Mouse (Mus musculus) embryonic fibroblast, embryonic 13.5 days (primary cell): Measurements from ENCODE around the gene Rps6ka5. TPM values are rescaled to one million over a fixed set of nuclear protein-coding genes. Genes with fewer than 3 reads are reported as not detected.

Experiments used
- H3K27ac ChIP-seq: 2 replicates; pipeline ENCODE4 v1.5.1; 2012; ENCODE audit warnings: low read length, control low read depth, inconsistent platforms; ENCODE audit not compliant: insufficient read depth
- H3K4me1 ChIP-seq: 2 replicates; pipeline ENCODE4 v1.6.1; 2011; ENCODE audit warnings: low read length; ENCODE audit not compliant: control insufficient read depth, insufficient read depth
- H3K4me3 ChIP-seq: 2 replicates; pipeline ENCODE4 v1.5.1; 2011; ENCODE audit warnings: mild to moderate bottlenecking, control low read depth, low read length; ENCODE audit not compliant: insufficient read depth
- CTCF ChIP-seq: IDR thresholded peaks from 2 replicates; pipeline ENCODE4 v1.5.1; 2011; ENCODE audit warnings: mild to moderate bottlenecking, control low read depth, low read length, moderate library complexity, borderline replicate concordance; ENCODE audit not compliant: insufficient read depth
- POLR2A ChIP-seq: IDR thresholded peaks from 2 replicates; pipeline ENCODE4 v1.6.1; 2011; ENCODE audit warnings: low read depth, mild to moderate bottlenecking, control low read depth, low read length, moderate library complexity
- polyA plus RNA-seq: library from polyadenylated mRNA; stranded (reverse); fragments of >200 nt; gene quantifications from 2 replicates; pipeline ENCODE4 v1.2.4, GENCODE M21; 2011; ENCODE audit warnings: low read depth; ENCODE audit not compliant: missing spikeins, insufficient read length

The Rps6ka5 gene
- polyA plus RNA-seq, 1 experiment = 4.7 TPM

GRCm38 (mm10) chr12:100705057-100705722, 21.6 kb downstream of the Rps6ka5 start:
- no peak for TF ChIP-seq CTCF
- TF ChIP-seq POLR2A = no peak
- Histone ChIP-seq H3K27ac (no peak overlapping the region), H3K4me3 (no peak overlapping the region), H3K4me1 (peaks cover 3% of the 10 kb centered on the region; the same call in 1 of the 2 replicates)

DNA sequence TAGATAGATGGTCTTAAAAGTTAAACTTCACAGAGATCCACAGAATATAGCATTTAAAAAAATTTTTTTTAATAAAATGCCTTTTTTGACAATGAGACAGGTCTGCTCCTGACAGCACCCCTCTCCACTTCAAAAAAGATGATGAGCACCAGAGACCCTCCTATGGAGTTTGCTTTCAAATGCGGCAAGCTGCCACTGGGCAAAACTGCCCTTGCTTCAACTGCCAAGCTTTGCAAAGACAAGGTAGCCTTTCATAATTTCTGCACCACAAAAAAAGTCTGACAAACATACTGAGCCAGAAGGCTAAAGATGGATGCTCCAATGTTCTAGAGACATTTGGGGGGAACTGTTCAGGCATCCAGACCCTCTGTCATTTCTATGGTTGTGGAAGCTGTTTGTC, 28.8 kb downstream of the Rps6ka5 start:
- no peak overlapping the region for H3K4me3 ChIP-seq
- no peaks in the 10 kb centered on the region for H3K4me1 ChIP-seq
- no peak overlapping the region for H3K27ac ChIP-seq
- no peak for TF ChIP-seq CTCF
- no peak for TF ChIP-seq POLR2A

GRCm38 (mm10) chr12:100696621-100697020, 30.2 kb downstream of the Rps6ka5 start:
- TF ChIP-seq POLR2A (no peak), CTCF (no peak)
- Histone ChIP-seq H3K4me1 (no peaks in the 10 kb centered on the region), H3K27ac (no peak overlapping the region), H3K4me3 (no peak overlapping the region)

DNA sequence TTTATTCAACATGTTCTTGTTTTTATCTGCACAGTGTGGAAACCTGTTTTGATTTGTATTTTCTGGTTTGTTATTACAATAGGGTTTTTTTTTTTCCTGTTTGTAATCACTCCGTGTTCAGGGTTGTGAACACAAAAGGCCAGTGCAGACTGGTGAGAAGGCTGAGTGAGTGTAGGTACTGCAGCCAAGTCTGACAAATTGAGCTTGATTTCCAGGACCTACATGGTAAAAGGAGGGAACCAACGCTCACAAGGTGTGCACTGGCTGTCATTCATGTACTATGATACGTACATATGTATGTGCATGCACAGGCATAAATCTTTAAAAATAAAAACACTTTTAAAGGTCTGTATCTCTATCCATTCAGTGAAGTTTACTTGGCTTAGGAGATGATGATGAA, 31.5 kb downstream of the Rps6ka5 start:
- H3K4me1 ChIP-seq = no peaks in the 10 kb centered on the region
- no peak overlapping the region for H3K27ac ChIP-seq
- TF ChIP-seq CTCF = no peak
- no peak for TF ChIP-seq POLR2A
- no peak overlapping the region for H3K4me3 ChIP-seq

GRCm38 (mm10) chr12:100692208-100692607, 34.6 kb downstream of the Rps6ka5 start:
- Histone ChIP-seq H3K27ac (no peak overlapping the region), H3K4me1 (no peaks in the 10 kb centered on the region), H3K4me3 (no peak overlapping the region)
- TF ChIP-seq POLR2A (no peak), CTCF (no peak)

DNA sequence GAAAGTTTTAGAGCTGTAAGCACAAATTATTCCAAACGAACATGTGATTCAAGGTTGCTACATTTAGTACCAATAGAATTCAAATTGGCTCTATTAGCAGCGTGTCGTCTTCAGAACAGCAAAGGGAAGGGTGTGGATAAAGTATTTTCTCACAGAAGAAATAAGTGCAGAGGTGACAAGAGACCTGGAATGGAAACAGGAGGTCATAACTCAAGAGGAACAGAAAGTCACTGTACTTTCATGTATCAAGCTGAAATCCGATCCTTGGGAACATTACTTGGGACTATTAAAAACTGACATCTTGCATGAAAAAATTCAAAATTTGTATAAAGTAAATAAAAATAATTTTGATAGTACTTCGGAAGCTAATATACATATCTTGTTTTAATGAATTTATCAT, 36.3 kb downstream of the Rps6ka5 start:
- Histone ChIP-seq H3K4me3 (no peak overlapping the region), H3K4me1 (no peaks in the 10 kb centered on the region), H3K27ac (no peak overlapping the region)
- TF ChIP-seq POLR2A (no peak), CTCF (no peak)

DNA sequence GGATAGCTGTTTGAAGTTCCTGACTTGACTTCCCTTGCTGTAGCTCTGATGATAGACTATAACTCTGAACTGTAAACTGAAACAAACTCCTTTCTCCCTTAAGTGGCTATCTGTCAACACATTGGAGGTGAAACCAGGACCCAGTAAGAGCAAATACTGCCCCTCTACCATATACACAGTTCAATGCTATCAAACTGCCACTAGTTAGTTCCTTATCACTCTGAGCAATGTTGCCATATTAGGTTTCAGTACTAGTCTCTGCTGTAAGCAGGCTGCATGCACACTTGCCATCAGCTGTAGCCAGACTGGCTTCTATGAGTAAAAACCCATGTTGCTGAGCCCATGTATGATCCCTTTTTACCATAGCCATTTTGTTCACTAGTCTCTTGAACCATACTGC, 38.6 kb downstream of the Rps6ka5 start:
- Histone ChIP-seq H3K4me1 (no peaks in the 10 kb centered on the region), H3K4me3 (no peak overlapping the region), H3K27ac (no peak overlapping the region)
- TF ChIP-seq POLR2A (no peak), CTCF (no peak)

GRCm38 (mm10) chr12:100687001-100687400, 39.8 kb downstream of the Rps6ka5 start:
- TF ChIP-seq CTCF (no peak), POLR2A (no peak)

DNA sequence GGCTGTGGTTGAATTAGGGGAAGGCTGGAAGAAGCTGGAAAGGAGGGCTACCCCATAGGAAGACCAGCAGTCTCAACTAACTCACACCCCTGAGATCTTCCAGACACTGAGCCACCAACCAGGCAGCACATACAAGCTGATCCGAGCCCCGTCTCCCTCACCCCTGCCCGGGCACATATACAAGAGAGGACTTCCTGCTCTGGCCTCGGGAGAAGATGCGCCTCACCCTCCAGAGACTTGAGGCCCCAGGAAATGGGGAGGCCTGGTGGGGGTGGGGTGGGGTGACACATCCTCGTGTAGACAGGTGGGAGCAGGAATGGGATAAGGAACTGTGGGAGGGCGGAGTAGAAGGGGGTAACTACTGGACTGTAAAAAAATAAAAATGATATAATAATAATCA, 45.0 kb downstream of the Rps6ka5 start:
- TF ChIP-seq CTCF (no peak), POLR2A (no peak)
- Histone ChIP-seq H3K27ac (no peak overlapping the region), H3K4me1 (no peaks in the 10 kb centered on the region), H3K4me3 (no peak overlapping the region)

More at GRCm38 (mm10) chr12:100687001-100687400, 39.8 kb downstream of the Rps6ka5 start:
- Histone ChIP-seq H3K27ac (no peak overlapping the region), H3K4me1 (no peaks in the 10 kb centered on the region), H3K4me3 (no peak overlapping the region)

GRCm38 (mm10) chr12:100681241-100681640, 45.5 kb downstream of the Rps6ka5 start:
- Histone ChIP-seq H3K27ac (no peak overlapping the region), H3K4me1 (no peaks in the 10 kb centered on the region), H3K4me3 (no peak overlapping the region)
- TF ChIP-seq POLR2A = no peak
- no peak for TF ChIP-seq CTCF
